Mouse (Mus musculus) embryonic facial prominence, embryonic 13.5 days (tissue): ENCODE measurements around the gene Iqcb1. TPM values are rescaled to one million over a fixed set of nuclear protein-coding genes. Genes with fewer than 3 reads are reported as not detected.
"Not testable (repeated sequence)": the region's sequence is repeated elsewhere in the genome, so short reads cannot be mapped to it uniquely, and the experiment has no call there.

Experiments used
- ATAC-seq: fragments of 200-750 bp; cut with Nextera tagmentation; 2 replicates; pipeline ENCODE4 v1.8.0; 2017; ENCODE audit warnings: low read depth; ENCODE audit not compliant: insufficient number of reproducible peaks, insufficient read depth, low FRiP score, low TSS enrichment
- H3K27ac ChIP-seq: fragments of 300-500 bp; sonication (generic); 2 replicates; pipeline ENCODE4 v1.5.1; 2015; ENCODE audit warnings: moderate library complexity, mild to moderate bottlenecking, inconsistent platforms
- H3K27me3 ChIP-seq: fragments of 300-500 bp; sonication (generic); 2 replicates; pipeline ENCODE4 v1.6.1; 2015; ENCODE audit warnings: mild to moderate bottlenecking, inconsistent platforms
- H3K36me3 ChIP-seq: fragments of 300-500 bp; sonication (generic); 2 replicates; pipeline ENCODE4 v1.6.1; 2015; ENCODE audit warnings: mild to moderate bottlenecking, inconsistent platforms
- H3K4me1 ChIP-seq: fragments of 300-500 bp; sonication (generic); 2 replicates; pipeline ENCODE4 v1.6.1; 2015; ENCODE audit warnings: inconsistent platforms
- H3K4me2 ChIP-seq: fragments of 300-500 bp; sonication (generic); 2 replicates; pipeline ENCODE4 v1.6.1; 2015; ENCODE audit warnings: moderate library complexity, mild to moderate bottlenecking, inconsistent platforms
- H3K4me3 ChIP-seq: fragments of 300-500 bp; sonication (generic); 2 replicates; pipeline ENCODE4 v1.5.1; 2015; ENCODE audit warnings: mild to moderate bottlenecking, inconsistent platforms
- H3K9ac ChIP-seq: fragments of 300-500 bp; sonication (generic); 2 replicates; pipeline ENCODE4 v1.6.1; 2015; ENCODE audit warnings: mild to moderate bottlenecking, inconsistent platforms
- H3K9me3 ChIP-seq: fragments of 300-500 bp; sonication (generic); 2 replicates; pipeline ENCODE4 v1.6.1; 2016; ENCODE audit warnings: inconsistent platforms
- WGBS: fragments of 180-500 bp; shearing (Covaris S2); methylation state at CpG from one replicate; pipeline ENCODE4 v1.1.7; 2015; ENCODE audit warnings: mixed read lengths; 5-methylcytosine and 5-hydroxymethylcytosine counted together
- polyA plus RNA-seq: library from polyadenylated mRNA; unstranded; fragments of >200 nt; fragmentation: Nextera tagmentation; extraction: Ambion mirVana; gene quantifications from 2 replicates; pipeline ENCODE4 v1.2.1, GENCODE M21; 2015

Iqcb1 gene
- polyA plus RNA-seq, 1 experiment from 2014 or later = 53.1 TPM

DNA sequence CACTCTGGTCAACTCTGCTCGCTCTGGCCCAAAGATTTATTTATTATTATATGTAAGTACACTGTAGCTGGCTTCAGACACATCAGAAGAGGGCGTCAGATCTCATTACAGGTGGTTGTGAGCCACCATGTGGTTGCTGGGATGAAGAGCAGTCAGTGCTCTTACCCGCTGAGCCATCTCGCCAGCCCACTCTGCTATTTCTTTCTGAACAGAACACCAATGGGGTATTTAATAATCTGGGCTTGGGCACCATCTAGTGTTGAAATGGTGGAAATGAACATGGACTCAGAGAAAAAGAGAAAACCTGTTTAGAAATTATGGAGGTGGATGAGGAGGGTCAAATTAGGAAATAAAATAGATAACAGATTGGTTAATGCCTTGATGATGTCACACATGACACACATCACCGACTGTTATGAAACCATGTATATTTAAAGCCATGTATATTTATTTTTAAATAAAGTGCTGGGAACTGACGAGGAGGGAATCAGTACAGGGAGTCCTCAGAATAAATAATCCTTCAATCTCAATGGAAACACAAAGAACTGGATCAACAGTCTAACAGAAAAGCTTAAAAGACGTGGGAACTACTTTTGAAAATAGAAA lies 10.8 kb upstream of the Iqcb1 start:
- H3K27ac ChIP-seq = no peak overlapping the region
- 20% methylated on average over 7 of the region's 7 CpGs for WGBS
- no peak overlapping the region for H3K9ac ChIP-seq
- 0 out of 2 replicates have a peak, but pooled peaks cover 4% of the 10 kb centered on the region for H3K4me1 ChIP-seq
- peak; percentile 43; the same call in 1 of the 2 replicates for ATAC-seq
- no peaks in the 10 kb centered on the region for H3K27me3 ChIP-seq
- no peaks in the 10 kb centered on the region for H3K9me3 ChIP-seq
- H3K36me3 ChIP-seq = no peaks in the 10 kb centered on the region
- no peak overlapping the region for H3K4me3 ChIP-seq
- no peak overlapping the region for H3K4me2 ChIP-seq

- WGBS = 54% methylated on average over 6 of the region's 6 CpGs
- no peak for ATAC-seq
- Histone ChIP-seq H3K27ac (no peak overlapping the region), H3K9me3 (no peaks in the 10 kb centered on the region), H3K4me1 (0 out of 2 replicates have a peak, but pooled peaks cover 4% of the 10 kb centered on the region), H3K27me3 (no peaks in the 10 kb centered on the region), H3K4me2 (no peak overlapping the region), H3K4me3 (no peak overlapping the region), H3K36me3 (no peaks in the 10 kb centered on the region), H3K9ac (no peak overlapping the region)
These were observed 8.2 kb upstream of the Iqcb1 start for GRCm38 (mm10) chr16:36820016-36820415.

GRCm38 (mm10) chr16:36820747-36821146 lies 7.4 kb upstream of the Iqcb1 start:
- Histone ChIP-seq H3K9ac (no peak overlapping the region), H3K27me3 (no peaks in the 10 kb centered on the region), H3K4me1 (0 out of 2 replicates have a peak, but pooled peaks cover 4% of the 10 kb centered on the region), H3K4me2 (no peak overlapping the region), H3K36me3 (no peaks in the 10 kb centered on the region), H3K4me3 (no peak overlapping the region), H3K9me3 (no peaks in the 10 kb centered on the region), H3K27ac (no peak overlapping the region)
- WGBS = 69% methylated on average over 3 of the region's 3 CpGs
- ATAC-seq = no peak

GRCm38 (mm10) chr16:36821474-36821873 lies 6.7 kb upstream of the Iqcb1 start:
- Histone ChIP-seq H3K9me3 (no peaks in the 10 kb centered on the region), H3K27me3 (no peaks in the 10 kb centered on the region), H3K4me1 (0 out of 2 replicates have a peak, but pooled peaks cover 4% of the 10 kb centered on the region), H3K27ac (no peak overlapping the region), H3K9ac (no peak overlapping the region), H3K4me2 (no peak overlapping the region), H3K36me3 (no peaks in the 10 kb centered on the region), H3K4me3 (no peak overlapping the region)
- WGBS = 5% methylated on average over 3 of the region's 3 CpGs
- ATAC-seq = 0 out of 2 replicates have a peak, but pooled peaks have one; percentile 59

GRCm38 (mm10) chr16:36827611-36828053 lies 553 bp upstream of the Iqcb1 start:
- Histone ChIP-seq H3K36me3 (no peaks in the 10 kb centered on the region), H3K4me1 (peaks cover 8% of the 10 kb centered on the region), H3K4me2 (peak overlapping the region; percentile 77), H3K27ac (no peak overlapping the region), H3K9me3 (no peaks in the 10 kb centered on the region), H3K4me3 (peak overlapping the region; percentile 91), H3K9ac (peak overlapping the region; percentile 92), H3K27me3 (no peaks in the 10 kb centered on the region)
- no peak; the same call in 1 of the 2 replicates for ATAC-seq
- 4% methylated on average over 11 of the region's 11 CpGs for WGBS

DNA sequence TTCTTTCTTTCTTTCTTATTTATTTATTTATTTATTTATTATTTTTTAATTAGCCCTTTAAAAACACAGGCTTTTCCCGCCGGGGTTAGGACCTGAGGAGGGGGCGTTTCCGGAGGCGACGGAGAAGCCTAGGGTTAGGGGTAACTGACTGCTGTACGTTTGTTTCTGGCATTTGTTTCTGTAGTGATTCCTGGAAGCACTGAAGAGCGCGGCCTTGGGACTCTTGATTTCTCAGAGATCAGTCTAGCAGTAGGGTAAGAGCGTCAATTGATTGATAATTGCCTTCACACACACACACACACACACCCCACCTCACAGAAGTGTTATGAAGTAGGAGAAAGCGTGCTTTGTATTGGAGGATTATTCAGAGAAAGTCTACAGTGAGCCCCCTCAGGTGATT lies 635 bp downstream of the Iqcb1 start:
- Histone ChIP-seq H3K4me2 (peak overlapping the region; percentile 77), H3K27me3 (no peaks in the 10 kb centered on the region), H3K4me1 (peaks cover 8% of the 10 kb centered on the region), H3K36me3 (no peaks in the 10 kb centered on the region; the same call in 1 of the 2 replicates), H3K9ac (peak overlapping the region; percentile 92), H3K4me3 (peak overlapping the region; percentile 91), H3K27ac (no peak overlapping the region), H3K9me3 (no peaks in the 10 kb centered on the region)
- WGBS = 5% methylated on average over 11 of the region's 11 CpGs
- ATAC-seq = 0 out of 2 replicates have a peak, but pooled peaks have one; percentile 18

DNA sequence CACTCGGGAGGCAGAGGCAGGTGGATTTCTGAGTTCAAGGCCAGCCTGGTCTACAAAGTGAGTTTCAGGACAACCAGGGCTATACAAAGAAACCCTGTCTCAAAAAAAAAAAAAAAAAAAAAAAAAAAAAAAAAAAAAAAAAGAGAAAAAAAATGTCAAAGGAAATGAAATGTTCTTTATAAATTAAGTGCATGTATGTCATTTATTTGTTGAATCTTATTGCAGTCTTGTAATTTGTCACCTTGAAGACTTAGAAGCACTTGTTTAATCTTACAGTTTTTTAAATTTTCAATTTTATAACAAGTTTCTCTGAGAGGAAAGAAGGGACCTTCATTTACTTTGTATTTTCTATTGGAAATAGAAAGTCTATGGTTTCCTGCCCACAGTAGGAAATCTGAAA lies 18.7 kb downstream of the Iqcb1 start:
- 100% methylated on average over 1 of the region's 1 CpGs for WGBS

DNA sequence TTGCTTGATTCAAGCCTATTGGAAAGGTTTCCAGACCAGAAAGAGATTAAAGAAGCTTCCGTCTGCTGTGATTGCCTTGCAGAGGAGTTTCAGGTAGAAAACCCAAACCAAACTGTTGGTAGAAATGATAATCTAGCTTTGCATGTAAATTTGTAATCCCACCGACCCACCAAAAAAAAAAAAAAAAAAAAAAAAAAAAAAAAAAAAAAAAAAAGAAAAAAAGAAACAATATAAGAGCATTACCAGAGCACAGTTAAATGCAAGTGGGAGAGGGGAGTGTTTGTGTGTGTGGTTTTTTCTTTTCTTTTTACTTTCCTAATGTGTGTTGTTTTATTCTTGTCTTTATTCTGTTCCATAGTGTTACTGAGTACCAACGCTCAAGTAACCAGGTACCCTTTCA lies 23.0 kb downstream of the Iqcb1 start:
- H3K4me1 ChIP-seq = no peaks in the 10 kb centered on the region
- WGBS = 92% methylated on average over 3 of the region's 3 CpGs
- no peak overlapping the region for H3K4me2 ChIP-seq
- H3K36me3 ChIP-seq = peaks cover 29% of the 10 kb centered on the region
- no peak overlapping the region for H3K27ac ChIP-seq
- ATAC-seq = no peak
- H3K9ac ChIP-seq = no peak overlapping the region
- no peaks in the 10 kb centered on the region for H3K27me3 ChIP-seq
- no peaks in the 10 kb centered on the region for H3K9me3 ChIP-seq
- H3K4me3 ChIP-seq = no peak overlapping the region

More for the DNA sequence above, 18.7 kb downstream of the Iqcb1 start:
- not testable (repeated sequence) for H3K27ac ChIP-seq, H3K9ac ChIP-seq, ATAC-seq, H3K4me3 ChIP-seq, H3K9me3 ChIP-seq, H3K4me2 ChIP-seq, H3K27me3 ChIP-seq, H3K4me1 ChIP-seq
- peaks cover 22% of the 10 kb centered on the region for H3K36me3 ChIP-seq

DNA sequence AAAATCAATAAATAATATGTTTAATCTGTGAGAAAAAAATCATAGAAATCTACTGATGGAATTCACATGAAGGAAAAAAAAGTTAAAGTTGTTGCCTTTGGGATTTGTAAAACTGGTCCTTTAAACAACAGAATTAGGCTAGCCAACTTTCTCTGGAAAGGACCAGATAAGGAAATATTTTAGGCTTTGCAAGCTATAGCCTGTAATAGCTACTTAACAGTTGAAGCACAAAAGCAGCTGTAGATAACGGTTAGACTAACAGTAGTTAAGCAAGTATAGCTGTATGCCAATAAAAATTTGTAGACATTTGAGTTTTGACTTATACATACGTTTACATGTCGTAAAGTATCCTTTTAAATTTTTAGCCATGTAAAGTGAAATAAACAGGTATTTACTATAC lies 35.4 kb downstream of the Iqcb1 start:
- H3K4me1 ChIP-seq = no peaks in the 10 kb centered on the region
- no peak overlapping the region for H3K27ac ChIP-seq
- H3K27me3 ChIP-seq = no peaks in the 10 kb centered on the region
- H3K9me3 ChIP-seq = no peaks in the 10 kb centered on the region
- WGBS = 97% methylated on average over 3 of the region's 3 CpGs
- H3K4me2 ChIP-seq = no peak overlapping the region
- no peak for ATAC-seq
- no peak overlapping the region for H3K4me3 ChIP-seq
- no peak overlapping the region for H3K9ac ChIP-seq
- peaks cover 46% of the 10 kb centered on the region for H3K36me3 ChIP-seq

DNA sequence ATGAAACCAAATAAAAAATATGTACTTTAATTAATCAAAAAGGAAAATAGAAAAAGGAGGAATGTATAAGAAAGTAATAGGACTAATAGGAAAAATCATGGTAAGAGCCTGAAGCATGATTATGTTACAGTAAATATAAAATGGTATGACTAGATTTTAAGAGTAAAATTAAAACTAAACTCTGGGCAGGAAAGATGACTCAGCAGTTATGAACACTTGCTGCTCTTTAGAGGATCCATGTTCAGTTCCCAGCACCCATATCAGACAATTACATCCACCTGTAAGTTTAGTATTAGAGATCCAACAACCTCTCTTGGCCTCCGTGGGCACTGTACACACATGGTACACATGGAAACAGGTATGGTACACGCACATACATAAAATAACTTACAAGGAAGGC lies 41.3 kb downstream of the Iqcb1 start:
- Histone ChIP-seq H3K36me3 (peaks cover 47% of the 10 kb centered on the region), H3K9ac (no peak overlapping the region), H3K27ac (no peak overlapping the region), H3K27me3 (no peaks in the 10 kb centered on the region), H3K4me3 (no peak overlapping the region), H3K4me2 (no peak overlapping the region), H3K4me1 (peaks cover 7% of the 10 kb centered on the region), H3K9me3 (no peaks in the 10 kb centered on the region)
- WGBS = 94% methylated on average over 2 of the region's 2 CpGs
- ATAC-seq = no peak

- H3K9me3 ChIP-seq = no peaks in the 10 kb centered on the region
- peaks cover 18% of the 10 kb centered on the region for H3K4me1 ChIP-seq
- H3K36me3 ChIP-seq = peaks cover 16% of the 10 kb centered on the region
- H3K27me3 ChIP-seq = no peaks in the 10 kb centered on the region
- peak within 1 kb of the TSS; percentile 91 for H3K4me3 ChIP-seq
- peak; percentile 100 for ATAC-seq
- H3K4me2 ChIP-seq = peak within 1 kb of the TSS; percentile 72
- peak within 1 kb of the TSS; percentile 78 for H3K27ac ChIP-seq
- peak within 1 kb of the TSS; percentile 88 for H3K9ac ChIP-seq
- WGBS = under 1% methylated on average over 43 of the region's 43 CpGs
These were observed 46.5 kb downstream of the Iqcb1 start, which contains the start of the genes Eaf2 and Golgb1 for GRCm38 (mm10) chr16:36874583-36875275. Gene Eaf2 (minus strand): TSS chr16:36875003. Gene Golgb1 (plus strand): TSS chr16:36875140.
